Mouse (Mus musculus) forebrain, embryonic 10.5 days (tissue): ENCODE measurements around the gene Myadml2. TPM values are rescaled to one million over a fixed set of nuclear protein-coding genes. Genes with fewer than 3 reads are reported as not detected.
A peak's percentile ranks its signal among the peaks of the same experiment; 100 is the strongest.

Source experiments
- DNase-seq: peaks from one replicate; pipeline ENCODE4 v3.0.0-alpha.2; 2017; ENCODE audit warnings: low spot score; ENCODE audit errors: extremely low spot score
- H3K27ac ChIP-seq: fragments of 300-500 bp; sonication (generic); 2 replicates; pipeline ENCODE4 v1.5.1; 2016; ENCODE audit warnings: mild to moderate bottlenecking
- H3K27me3 ChIP-seq: fragments of 300-500 bp; sonication (generic); 2 replicates; pipeline ENCODE4 v1.6.1; 2016; ENCODE audit warnings: mild to moderate bottlenecking; ENCODE audit not compliant: poor library complexity, severe bottlenecking
- H3K36me3 ChIP-seq: fragments of 300-500 bp; sonication (generic); replicated peaks from 2 replicates; pipeline ENCODE4 v1.6.1; 2016; ENCODE audit warnings: mild to moderate bottlenecking, moderate library complexity
- H3K4me1 ChIP-seq: fragments of 300-500 bp; sonication (generic); 2 replicates; pipeline ENCODE4 v1.6.1; 2016
- H3K4me3 ChIP-seq: fragments of 300-500 bp; sonication (generic); 2 replicates; pipeline ENCODE4 v1.5.1; 2016; ENCODE audit warnings: mild to moderate bottlenecking, moderate library complexity
- H3K9me3 ChIP-seq: fragments of 300-500 bp; sonication (generic); 2 replicates; pipeline ENCODE4 v1.6.1; 2016; ENCODE audit warnings: mild to moderate bottlenecking, moderate library complexity
- WGBS: fragments of 180-500 bp; shearing (Covaris S2); methylation state at CpG from one replicate; pipeline ENCODE4 v1.1.7; 2016; 5-methylcytosine and 5-hydroxymethylcytosine counted together
- polyA plus RNA-seq: library from polyadenylated mRNA; unstranded; fragments of >200 nt; fragmentation: Nextera tagmentation; extraction: Ambion mirVana; gene quantifications from 2 replicates; pipeline ENCODE4 v1.2.1, GENCODE M21; 2016

Gene Myadml2
- polyA plus RNA-seq: not detected in 2 replicates

- H3K9me3 ChIP-seq: no peaks in the 10 kb centered on the region
- 8% methylated on average over 13 of the region's 13 CpGs for WGBS
- H3K4me1 ChIP-seq: peaks cover 23% of the 10 kb centered on the region
- no peak for DNase-seq
- peak within 1 kb of the TSS; percentile 32 for H3K27ac ChIP-seq
- H3K4me3 ChIP-seq: peak within 1 kb of the TSS; percentile 33
- no peaks in the 10 kb centered on the region for H3K36me3 ChIP-seq
- H3K27me3 ChIP-seq: peaks cover 25% of the 10 kb centered on the region
These were observed at the start of gene Myadml2 for GRCm38 (mm10) chr11:120648001-120648476. Gene Myadml2, minus strand, starts transcription at chr11:120648158.

- H3K4me3 ChIP-seq: no peak overlapping the region
- H3K36me3 ChIP-seq: peaks cover 95% of the 10 kb centered on the region
- 72% methylated on average over 10 of the region's 10 CpGs for WGBS
- H3K9me3 ChIP-seq: peaks cover 6% of the 10 kb centered on the region; the same call in 1 of the 2 replicates
- no peaks in the 10 kb centered on the region for H3K27me3 ChIP-seq
- peaks cover 32% of the 10 kb centered on the region for H3K4me1 ChIP-seq
- no peak for DNase-seq
- 0 out of 2 replicates have a peak overlapping the region, but pooled peaks have one; percentile 13 for H3K27ac ChIP-seq
These were observed 49.8 kb upstream of the Myadml2 start for GRCm38 (mm10) chr11:120697741-120698140.

DNA sequence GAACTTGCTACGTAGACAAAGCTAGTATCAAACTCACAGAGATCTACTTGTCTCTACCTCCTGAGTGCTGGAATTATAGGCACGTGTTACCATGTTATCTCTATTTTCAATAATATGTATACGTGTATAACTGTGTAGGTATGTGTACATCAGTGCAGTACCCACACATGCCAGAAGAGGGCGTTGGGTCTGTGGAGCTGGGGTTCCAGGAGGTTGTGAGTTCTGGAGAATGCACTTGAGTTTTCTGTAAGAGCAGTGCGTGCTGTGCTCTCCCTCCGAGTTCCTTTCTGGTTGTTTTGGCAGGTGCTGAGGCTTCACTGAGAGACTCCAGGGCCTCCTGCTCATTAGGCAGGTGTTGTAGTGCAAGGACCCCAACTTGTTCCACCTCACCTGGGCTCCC, 48.6 kb upstream of the Myadml2 start:
- H3K9me3 ChIP-seq: peaks cover 6% of the 10 kb centered on the region; the same call in 1 of the 2 replicates
- no peak for DNase-seq
- 0 out of 2 replicates have a peak overlapping the region, but pooled peaks have one; percentile 83 for H3K27ac ChIP-seq
- 86% methylated on average over 6 of the region's 6 CpGs for WGBS
- no peak overlapping the region for H3K4me3 ChIP-seq
- H3K27me3 ChIP-seq: no peaks in the 10 kb centered on the region
- H3K36me3 ChIP-seq: peaks cover 97% of the 10 kb centered on the region
- H3K4me1 ChIP-seq: peaks cover 32% of the 10 kb centered on the region

DNA sequence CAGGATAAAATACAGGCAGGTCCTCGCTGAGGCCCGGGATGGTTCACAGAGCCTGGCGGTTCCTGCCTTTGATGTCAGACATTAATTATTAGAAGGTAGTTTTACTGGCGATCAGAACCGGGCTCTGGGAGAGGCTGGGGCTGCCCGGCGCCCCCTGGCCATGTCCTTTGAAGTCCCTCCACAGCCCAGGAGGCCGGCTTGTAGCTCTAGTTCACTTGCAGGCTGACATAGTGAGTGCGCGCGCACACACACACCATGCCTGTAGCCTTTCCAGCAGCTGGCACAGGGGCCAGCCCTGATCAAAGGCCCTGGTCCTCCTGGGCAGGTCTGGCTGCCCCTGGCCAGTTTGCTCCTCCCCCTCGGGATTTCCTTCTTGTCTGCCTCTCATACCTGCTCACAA, 47.7 kb upstream of the Myadml2 start:
- no peak for DNase-seq
- no peaks in the 10 kb centered on the region for H3K27me3 ChIP-seq
- WGBS: 73% methylated on average over 12 of the region's 12 CpGs
- peaks cover 32% of the 10 kb centered on the region for H3K4me1 ChIP-seq
- peak overlapping the region; percentile 5; the same call in 1 of the 2 replicates for H3K4me3 ChIP-seq
- H3K36me3 ChIP-seq: peaks cover 95% of the 10 kb centered on the region
- peaks cover 6% of the 10 kb centered on the region; the same call in 1 of the 2 replicates for H3K9me3 ChIP-seq
- H3K27ac ChIP-seq: peak overlapping the region; percentile 83

GRCm38 (mm10) chr11:120695184-120695583, 47.2 kb upstream of the Myadml2 start:
- H3K27me3 ChIP-seq: no peaks in the 10 kb centered on the region
- peaks cover 6% of the 10 kb centered on the region; the same call in 1 of the 2 replicates for H3K9me3 ChIP-seq
- H3K27ac ChIP-seq: peak overlapping the region; percentile 83
- peaks cover 95% of the 10 kb centered on the region for H3K36me3 ChIP-seq
- peaks cover 32% of the 10 kb centered on the region for H3K4me1 ChIP-seq
- no peak for DNase-seq
- 55% methylated on average over 4 of the region's 4 CpGs for WGBS
- H3K4me3 ChIP-seq: 0 out of 2 replicates have a peak overlapping the region, but pooled peaks have one; percentile 2

DNA sequence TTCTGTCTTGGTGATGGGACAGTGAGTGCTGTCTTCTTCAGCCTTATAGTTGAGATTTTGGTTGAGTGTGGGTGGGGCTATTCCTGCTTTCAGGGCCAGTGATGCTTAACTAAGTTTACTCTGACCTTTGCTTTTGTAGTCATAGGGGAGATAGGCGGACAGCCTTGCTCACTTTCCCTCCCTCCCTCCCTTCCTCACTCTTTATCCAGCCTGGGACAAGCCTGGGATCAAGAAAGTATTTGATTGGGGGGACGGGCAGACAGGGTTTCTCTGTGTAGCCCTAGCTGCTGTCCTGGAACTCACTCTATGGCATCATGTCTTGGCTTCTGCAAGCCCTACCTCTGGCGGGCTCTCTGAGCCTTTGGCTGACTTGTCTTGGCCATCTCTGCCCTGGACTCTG, 45.5 kb upstream of the Myadml2 start:
- H3K27ac ChIP-seq: peak overlapping the region; percentile 35; the same call in 1 of the 2 replicates
- no peak overlapping the region for H3K4me3 ChIP-seq
- peaks cover 32% of the 10 kb centered on the region for H3K4me1 ChIP-seq
- H3K27me3 ChIP-seq: no peaks in the 10 kb centered on the region
- WGBS: 73% methylated on average over 3 of the region's 3 CpGs
- H3K36me3 ChIP-seq: peaks cover 94% of the 10 kb centered on the region
- H3K9me3 ChIP-seq: peaks cover 6% of the 10 kb centered on the region; the same call in 1 of the 2 replicates
- DNase-seq: no peak

GRCm38 (mm10) chr11:120692471-120693011, 44.6 kb upstream of the Myadml2 start:
- H3K27ac ChIP-seq: no peak overlapping the region
- H3K9me3 ChIP-seq: peaks cover 6% of the 10 kb centered on the region; the same call in 1 of the 2 replicates
- peaks cover 26% of the 10 kb centered on the region for H3K4me1 ChIP-seq
- DNase-seq: no peak
- no peak overlapping the region for H3K4me3 ChIP-seq
- 95% methylated on average over 4 of the region's 4 CpGs for WGBS
- H3K27me3 ChIP-seq: no peaks in the 10 kb centered on the region
- peaks cover 94% of the 10 kb centered on the region for H3K36me3 ChIP-seq

- no peak for DNase-seq
- Histone ChIP-seq H3K36me3 (peaks cover 95% of the 10 kb centered on the region), H3K4me3 (no peak overlapping the region), H3K4me1 (peaks cover 5% of the 10 kb centered on the region), H3K27me3 (no peaks in the 10 kb centered on the region), H3K27ac (no peak overlapping the region), H3K9me3 (no peaks in the 10 kb centered on the region)
- WGBS: 86% methylated on average over 3 of the region's 3 CpGs
These were observed 41.4 kb upstream of the Myadml2 start for GRCm38 (mm10) chr11:120689365-120689764.

GRCm38 (mm10) chr11:120686650-120687272, 38.8 kb upstream of the Myadml2 start:
- no peak for DNase-seq
- 91% methylated on average over 20 of the region's 20 CpGs for WGBS
- peaks cover 89% of the 10 kb centered on the region for H3K36me3 ChIP-seq

DNA sequence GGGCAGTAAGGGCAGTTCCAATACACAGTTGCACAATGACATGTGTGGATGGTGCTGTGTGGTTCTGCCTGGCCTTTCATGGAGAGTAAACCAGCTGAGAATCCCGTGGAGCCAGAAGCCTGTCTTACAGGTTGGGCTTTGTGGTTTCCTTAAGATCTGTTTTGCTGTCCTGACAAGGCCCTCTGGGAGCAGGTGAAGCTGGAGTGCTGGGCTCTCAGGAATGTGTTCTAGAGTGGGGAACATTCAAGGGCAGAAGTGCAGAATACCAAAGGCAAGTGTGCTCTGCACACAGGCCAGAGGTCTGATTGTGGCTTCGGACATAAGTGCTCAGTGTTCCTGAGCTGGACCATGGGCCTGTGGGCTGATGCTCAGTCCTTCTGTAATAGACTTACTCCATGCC, 36.7 kb upstream of the Myadml2 start:
- no peaks in the 10 kb centered on the region for H3K4me1 ChIP-seq
- no peak for DNase-seq
- 92% methylated on average over 2 of the region's 2 CpGs for WGBS
- H3K27me3 ChIP-seq: no peaks in the 10 kb centered on the region
- no peak overlapping the region for H3K27ac ChIP-seq
- H3K9me3 ChIP-seq: no peaks in the 10 kb centered on the region
- H3K36me3 ChIP-seq: peaks cover 90% of the 10 kb centered on the region
- no peak overlapping the region for H3K4me3 ChIP-seq

More at GRCm38 (mm10) chr11:120686650-120687272, 38.8 kb upstream of the Myadml2 start:
- Histone ChIP-seq H3K4me1 (no peaks in the 10 kb centered on the region), H3K4me3 (no peak overlapping the region), H3K27ac (no peak overlapping the region), H3K9me3 (no peaks in the 10 kb centered on the region), H3K27me3 (no peaks in the 10 kb centered on the region)

DNA sequence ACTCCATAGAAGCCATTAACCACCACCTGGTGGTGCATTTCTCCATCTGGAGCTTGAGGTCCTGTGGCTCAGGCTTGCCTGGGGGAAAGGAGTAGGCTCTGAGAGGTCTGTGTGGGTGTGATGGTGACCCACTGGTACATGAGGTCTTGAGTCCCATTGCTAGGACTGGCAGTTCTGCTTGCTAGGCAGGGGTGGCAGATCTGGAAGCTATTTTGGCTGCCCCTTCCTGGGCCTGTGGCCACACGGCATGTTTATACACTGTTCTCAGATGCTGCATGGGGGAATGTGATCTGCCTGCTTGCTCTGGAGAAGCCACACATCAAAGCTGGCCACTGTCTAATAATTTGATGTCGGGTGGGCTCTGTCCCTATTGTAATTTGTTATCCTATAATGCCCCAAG, 36.1 kb upstream of the Myadml2 start:
- Histone ChIP-seq H3K36me3 (peaks cover 90% of the 10 kb centered on the region), H3K27ac (no peak overlapping the region), H3K4me3 (no peak overlapping the region), H3K9me3 (no peaks in the 10 kb centered on the region), H3K4me1 (no peaks in the 10 kb centered on the region), H3K27me3 (no peaks in the 10 kb centered on the region)
- DNase-seq: no peak
- WGBS: 91% methylated on average over 2 of the region's 2 CpGs

DNA sequence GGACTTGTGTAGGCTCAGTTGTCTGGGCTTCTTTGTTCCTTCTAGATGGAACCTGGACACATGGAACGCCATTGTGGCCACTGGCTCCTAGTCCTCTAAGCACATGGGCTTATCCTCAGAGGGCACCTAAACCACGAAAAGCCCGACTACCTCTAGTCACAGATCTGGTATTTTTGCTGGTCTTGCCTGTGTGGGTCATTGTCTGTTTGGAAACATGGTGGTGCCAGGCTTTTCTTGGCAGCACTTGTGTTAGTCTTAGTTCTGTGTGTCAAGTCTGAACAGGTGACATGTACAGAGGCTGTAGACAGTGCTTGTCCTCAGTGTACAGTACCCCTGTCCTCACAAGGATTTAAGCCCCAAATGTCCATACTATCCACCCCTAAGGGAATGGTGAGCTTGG, 35.6 kb upstream of the Myadml2 start:
- Histone ChIP-seq H3K9me3 (no peaks in the 10 kb centered on the region), H3K4me1 (no peaks in the 10 kb centered on the region), H3K36me3 (peaks cover 90% of the 10 kb centered on the region), H3K27me3 (no peaks in the 10 kb centered on the region), H3K27ac (no peak overlapping the region), H3K4me3 (no peak overlapping the region)
- WGBS: 93% methylated on average over 3 of the region's 3 CpGs
- no peak for DNase-seq

DNA sequence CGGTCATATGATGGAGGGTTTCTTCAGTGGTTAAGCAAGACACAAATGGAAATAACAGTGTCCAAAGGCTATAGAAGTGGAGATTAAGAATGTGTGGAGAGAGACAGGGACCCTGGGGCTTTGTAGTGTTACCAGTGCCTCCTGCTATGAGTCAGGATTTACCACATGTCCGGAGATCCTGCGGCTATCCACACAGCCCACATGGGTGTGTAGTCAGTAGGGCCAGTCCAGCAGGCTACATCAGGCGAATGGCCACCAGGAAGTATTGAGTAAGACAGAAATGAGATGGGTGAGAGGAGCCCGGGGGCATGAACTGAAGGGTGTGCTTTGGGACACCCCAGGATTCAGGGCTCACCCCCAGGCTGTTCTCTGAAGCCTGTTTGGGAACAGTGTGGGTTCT, 34.7 kb upstream of the Myadml2 start:
- H3K9me3 ChIP-seq: no peaks in the 10 kb centered on the region
- no peak overlapping the region for H3K27ac ChIP-seq
- no peaks in the 10 kb centered on the region for H3K27me3 ChIP-seq
- no peaks in the 10 kb centered on the region for H3K4me1 ChIP-seq
- no peak overlapping the region for H3K4me3 ChIP-seq
- DNase-seq: no peak
- peaks cover 90% of the 10 kb centered on the region for H3K36me3 ChIP-seq
- 95% methylated on average over 5 of the region's 5 CpGs for WGBS
